Mouse (Mus musculus): ENCODE results near the gene Jakmip3.

GRCm38 (mm10) chr7:138910193-138910562 is 30.4 kb upstream of the Jakmip3 start:
- TF ChIP-seq EP300 (IDR thresholded peaks at IDR 0.05; ENCODE audit: low read depth) (no peak), CTCF (IDR thresholded peaks at IDR 0.05; ENCODE audit: low read depth) (no peak)

All from liver, embryonic 14.5 days (tissue).